Mouse (Mus musculus) urinary bladder, postnatal 10 days (tissue): ENCODE results near the gene Agrp.

Experiments
- DNase-seq: peaks from one replicate; pipeline ENCODE4 v3.0.0; 2022; ENCODE audit warnings: low spot score

Agrp gene

GRCm38 (mm10) chr8:105518436-105519313, 118.5 kb downstream of the Agrp start, which contains the start of gene Hsd11b2:
Hsd11b2 (plus strand) TSS chr8:105518755.
- DNase-seq = no peak

GRCm38 (mm10) chr8:105517346-105517745, 119.8 kb downstream of the Agrp start:
- no peak for DNase-seq
